Mouse (Mus musculus): ENCODE measurements around the gene Hoxc9. TPM values are rescaled to one million over a fixed set of nuclear protein-coding genes. Genes with fewer than 3 reads are reported as not detected.
A peak's percentile ranks its signal among the peaks of the same experiment; 100 is the strongest.

Hoxc9 gene
- polyA plus RNA-seq, 1 experiment from 2014 or later: not detected

DNA sequence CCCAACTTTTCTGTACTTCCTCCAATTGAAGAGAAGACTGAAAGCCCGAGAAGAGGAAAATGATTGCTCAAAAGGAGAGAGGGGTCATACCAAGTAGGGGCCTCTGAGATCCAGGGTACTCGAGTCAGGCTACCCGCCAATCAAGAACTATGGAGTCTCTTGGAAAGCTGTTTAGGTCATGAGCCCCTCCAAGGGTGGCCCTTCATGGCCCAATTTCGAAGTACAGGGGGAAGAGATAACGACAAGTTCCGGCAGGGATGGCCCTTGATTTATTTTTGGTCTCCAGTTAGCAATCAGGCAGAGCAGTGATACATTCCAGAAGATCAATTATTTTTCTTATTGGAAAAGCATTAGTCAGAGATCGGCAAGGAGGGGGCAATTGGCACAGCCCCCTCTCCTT lies 15.5 kb downstream of the Hoxc9 start:
- no peak overlapping the region for H3K9ac ChIP-seq
- H3K27ac ChIP-seq: no peak overlapping the region
- peaks cover 7% of the 10 kb centered on the region; the same call in 1 of the 2 replicates for H3K4me1 ChIP-seq (replicated peaks)
- peaks cover 96% of the 10 kb centered on the region for H3K27me3 ChIP-seq
- ATAC-seq (replicated peaks; ENCODE audit: insufficient number of reproducible peaks, insufficient read depth, low FRiP score, low read depth): no peak
- no peak overlapping the region for H3K4me2 ChIP-seq
- no peaks in the 10 kb centered on the region for H3K36me3 ChIP-seq
- H3K4me3 ChIP-seq: no peak overlapping the region
- WGBS: 2% methylated on average over 7 of the region's 7 CpGs
- no peaks in the 10 kb centered on the region for H3K9me3 ChIP-seq (replicated peaks)

- Histone ChIP-seq H3K4me2 (no peak overlapping the region), H3K27me3 (peaks cover 96% of the 10 kb centered on the region), H3K36me3 (no peaks in the 10 kb centered on the region), H3K9me3 (replicated peaks) (no peaks in the 10 kb centered on the region), H3K4me1 (replicated peaks) (peaks cover 7% of the 10 kb centered on the region; the same call in 1 of the 2 replicates), H3K4me3 (no peak overlapping the region), H3K9ac (no peak overlapping the region), H3K27ac (no peak overlapping the region)
- 3% methylated on average over 11 of the region's 11 CpGs for WGBS
- ATAC-seq (replicated peaks; ENCODE audit: insufficient number of reproducible peaks, insufficient read depth, low FRiP score, low read depth): no peak
These were observed 16.0 kb downstream of the Hoxc9 start for GRCm38 (mm10) chr15:102992206-102992605.

DNA sequence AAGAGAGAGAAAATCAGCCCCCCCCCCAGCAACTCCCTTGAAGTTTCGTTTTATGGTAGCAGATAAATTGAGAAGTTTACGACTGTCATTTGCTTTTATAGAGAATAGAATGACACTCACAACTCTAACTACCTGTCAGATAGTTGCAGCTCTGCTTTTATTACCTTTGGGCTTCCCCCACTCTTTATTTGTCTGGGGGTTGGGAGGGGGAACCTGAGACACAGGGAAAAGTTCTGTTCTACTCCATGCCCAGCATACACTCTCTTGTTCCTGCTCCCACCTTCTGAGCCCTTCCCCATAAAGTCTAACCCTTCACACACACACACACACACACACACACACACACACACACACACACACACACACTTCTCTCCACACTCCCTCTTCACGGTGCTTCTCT lies 16.6 kb downstream of the Hoxc9 start:
- H3K4me3 ChIP-seq: no peak overlapping the region
- ATAC-seq (replicated peaks; ENCODE audit: insufficient number of reproducible peaks, insufficient read depth, low FRiP score, low read depth): no peak
- H3K36me3 ChIP-seq: no peaks in the 10 kb centered on the region
- H3K9ac ChIP-seq: no peak overlapping the region
- no peak overlapping the region for H3K27ac ChIP-seq
- no peaks in the 10 kb centered on the region for H3K9me3 ChIP-seq (replicated peaks)
- WGBS: 2% methylated on average over 3 of the region's 3 CpGs
- peaks cover 96% of the 10 kb centered on the region for H3K27me3 ChIP-seq
- H3K4me2 ChIP-seq: no peak overlapping the region
- H3K4me1 ChIP-seq (replicated peaks): peaks cover 5% of the 10 kb centered on the region; the same call in 1 of the 2 replicates

- no peak overlapping the region for H3K4me2 ChIP-seq
- H3K4me3 ChIP-seq: no peak overlapping the region
- no peaks in the 10 kb centered on the region for H3K36me3 ChIP-seq
- H3K9me3 ChIP-seq (replicated peaks): no peaks in the 10 kb centered on the region
- peaks cover 98% of the 10 kb centered on the region for H3K27me3 ChIP-seq
- 5% methylated on average over 9 of the region's 9 CpGs for WGBS
- H3K4me1 ChIP-seq (replicated peaks): peaks cover 28% of the 10 kb centered on the region
- ATAC-seq (replicated peaks; ENCODE audit: insufficient number of reproducible peaks, insufficient read depth, low FRiP score, low read depth): no peak
- H3K9ac ChIP-seq: no peak overlapping the region
- no peak overlapping the region for H3K27ac ChIP-seq
These were observed 20.3 kb downstream of the Hoxc9 start for GRCm38 (mm10) chr15:102996548-102996947.

- 3% methylated on average over 3 of the region's 3 CpGs for WGBS
- no peak overlapping the region for H3K4me3 ChIP-seq
- H3K4me1 ChIP-seq (replicated peaks): peaks cover 30% of the 10 kb centered on the region
- no peak for ATAC-seq (replicated peaks; ENCODE audit: insufficient number of reproducible peaks, insufficient read depth, low FRiP score, low read depth)
- H3K36me3 ChIP-seq: no peaks in the 10 kb centered on the region
- no peak overlapping the region for H3K27ac ChIP-seq
- no peak overlapping the region for H3K4me2 ChIP-seq
- no peak overlapping the region for H3K9ac ChIP-seq
- H3K9me3 ChIP-seq (replicated peaks): no peaks in the 10 kb centered on the region
- H3K27me3 ChIP-seq: peaks cover 98% of the 10 kb centered on the region
These were observed 21.2 kb downstream of the Hoxc9 start for GRCm38 (mm10) chr15:102997431-102997830.

DNA sequence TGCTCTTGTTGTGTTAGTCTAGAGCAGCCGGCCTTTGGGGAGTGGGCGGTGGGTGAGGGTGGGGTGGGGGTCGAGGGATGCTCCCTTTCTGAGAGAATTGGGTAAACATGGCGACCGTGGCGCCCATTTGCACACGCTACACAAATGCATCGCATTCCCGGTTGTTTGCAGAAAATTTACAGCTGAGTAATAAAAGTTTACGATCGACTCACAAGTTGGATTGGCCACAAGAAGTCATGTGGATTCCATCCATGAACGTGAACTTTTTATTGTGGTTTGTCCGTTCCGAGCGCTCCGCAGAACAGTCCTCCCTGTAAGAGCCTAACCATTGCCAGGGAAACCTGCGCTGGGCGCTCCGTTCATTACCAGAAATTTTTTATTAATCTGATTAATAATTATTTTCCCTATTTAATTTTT lies 21.7 kb downstream of the Hoxc9 start, which contains the start of gene Hoxc6:
Gene Hoxc6, plus strand, starts transcription at position 319 of the 417 bp plus-strand sequence.
- WGBS: 3% methylated on average over 19 of the region's 19 CpGs
- Histone ChIP-seq H3K27me3 (peaks cover 98% of the 10 kb centered on the region), H3K4me3 (peak within 1 kb of the TSS; percentile 56), H3K27ac (no peak within 1 kb of the TSS), H3K4me1 (replicated peaks) (peaks cover 30% of the 10 kb centered on the region), H3K4me2 (peak within 1 kb of the TSS; percentile 89), H3K9me3 (replicated peaks) (no peaks in the 10 kb centered on the region), H3K36me3 (no peaks in the 10 kb centered on the region), H3K9ac (peak within 1 kb of the TSS; percentile 62)
- no peak for ATAC-seq (replicated peaks; ENCODE audit: insufficient number of reproducible peaks, insufficient read depth, low FRiP score, low read depth)

- Histone ChIP-seq H3K36me3 (no peaks in the 10 kb centered on the region), H3K27ac (no peak overlapping the region), H3K9me3 (replicated peaks) (no peaks in the 10 kb centered on the region), H3K4me3 (peak overlapping the region; percentile 56), H3K27me3 (peaks cover 99% of the 10 kb centered on the region), H3K4me1 (replicated peaks) (peaks cover 30% of the 10 kb centered on the region), H3K4me2 (peak overlapping the region; percentile 89), H3K9ac (peak overlapping the region; percentile 62)
- peak; percentile 37; the same call in 1 of the 2 replicates for ATAC-seq (replicated peaks; ENCODE audit: insufficient number of reproducible peaks, insufficient read depth, low FRiP score, low read depth)
- under 1% methylated on average over 19 of the region's 19 CpGs for whole genome bisulfite sequencing
These were observed 22.5 kb downstream of the Hoxc9 start for GRCm38 (mm10) chr15:102998608-102999182.

DNA sequence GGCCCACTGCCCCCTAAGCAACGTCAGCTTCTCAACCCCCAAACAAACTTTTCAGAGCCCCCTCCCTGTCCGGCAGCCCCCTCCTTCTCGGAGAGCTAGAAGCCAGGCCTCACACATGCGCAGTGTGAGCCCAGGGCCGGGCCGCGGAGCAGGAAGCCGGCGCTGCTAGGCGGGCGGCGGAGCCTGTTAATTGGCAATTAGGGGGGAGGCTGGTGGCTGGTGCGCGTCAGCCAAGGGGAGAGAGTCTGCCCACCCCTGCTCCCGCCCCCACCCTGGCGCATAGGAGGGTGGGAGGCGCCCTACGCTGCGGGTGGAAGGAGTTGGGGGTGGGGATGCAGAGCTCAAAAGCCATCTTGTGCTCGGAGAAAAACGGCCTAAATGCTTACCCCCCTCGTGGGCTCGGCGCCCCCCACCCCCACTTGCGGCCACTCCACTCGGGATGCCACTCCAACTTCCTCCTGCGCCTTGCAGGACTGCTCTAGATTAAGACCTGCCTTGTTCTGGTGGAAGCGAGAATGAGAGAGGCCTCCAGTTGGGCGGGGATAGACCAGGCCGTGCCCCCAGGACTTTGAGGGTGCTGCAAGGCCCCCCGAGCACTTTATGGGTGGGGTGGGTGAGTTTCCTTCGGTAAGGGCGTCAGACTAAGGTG lies 23.1 kb downstream of the Hoxc9 start:
- Histone ChIP-seq H3K4me3 (peak overlapping the region; percentile 56), H3K36me3 (no peaks in the 10 kb centered on the region), H3K27me3 (peaks cover 99% of the 10 kb centered on the region), H3K9ac (peak overlapping the region; percentile 62), H3K9me3 (replicated peaks) (no peaks in the 10 kb centered on the region), H3K4me1 (replicated peaks) (peaks cover 30% of the 10 kb centered on the region), H3K27ac (no peak overlapping the region), H3K4me2 (peak overlapping the region; percentile 89)
- 1% methylated on average over 32 of the region's 33 CpGs for WGBS
- peak; percentile 84 for ATAC-seq (replicated peaks; ENCODE audit: insufficient number of reproducible peaks, insufficient read depth, low FRiP score, low read depth)

- Histone ChIP-seq H3K27me3 (peaks cover 100% of the 10 kb centered on the region), H3K36me3 (no peaks in the 10 kb centered on the region), H3K27ac (no peak overlapping the region), H3K4me3 (no peak overlapping the region), H3K4me1 (replicated peaks) (peaks cover 30% of the 10 kb centered on the region), H3K9ac (no peak overlapping the region), H3K9me3 (replicated peaks) (no peaks in the 10 kb centered on the region), H3K4me2 (peak overlapping the region; percentile 89)
- 21% methylated on average over 11 of the region's 11 CpGs for WGBS
- 0 out of 2 replicates have a peak, but pooled peaks have one; percentile 17 for ATAC-seq (replicated peaks; ENCODE audit: insufficient number of reproducible peaks, insufficient read depth, low FRiP score, low read depth)
These were observed 23.7 kb downstream of the Hoxc9 start for GRCm38 (mm10) chr15:102999955-103000354.

DNA sequence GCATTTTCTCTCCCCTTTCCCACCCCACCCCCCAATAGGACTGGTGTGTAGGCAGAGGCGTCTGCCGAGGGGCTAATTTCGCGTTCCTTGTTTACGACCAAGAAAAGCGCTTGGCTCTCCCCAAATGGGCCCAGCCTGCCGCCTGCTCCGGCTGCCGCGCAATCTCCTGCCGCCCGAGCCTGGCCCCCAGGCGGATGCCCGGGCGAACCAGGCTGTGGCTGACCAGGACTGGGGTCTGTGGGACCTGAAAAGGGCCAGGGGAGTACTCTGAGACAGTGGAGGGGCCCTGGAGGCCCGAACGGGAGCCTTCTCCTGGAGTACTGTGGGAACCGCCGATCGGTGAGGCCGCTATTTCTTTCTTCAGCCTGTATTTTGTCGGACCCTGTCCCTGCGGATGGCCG lies 24.3 kb downstream of the Hoxc9 start:
- no peak overlapping the region for H3K27ac ChIP-seq
- WGBS: 15% methylated on average over 24 of the region's 24 CpGs
- H3K27me3 ChIP-seq: peaks cover 100% of the 10 kb centered on the region
- H3K4me2 ChIP-seq: peak overlapping the region; percentile 47
- no peak for ATAC-seq (replicated peaks; ENCODE audit: insufficient number of reproducible peaks, insufficient read depth, low FRiP score, low read depth)
- H3K36me3 ChIP-seq: no peaks in the 10 kb centered on the region
- no peak overlapping the region for H3K9ac ChIP-seq
- H3K9me3 ChIP-seq (replicated peaks): no peaks in the 10 kb centered on the region
- H3K4me1 ChIP-seq (replicated peaks): peaks cover 30% of the 10 kb centered on the region
- H3K4me3 ChIP-seq: peak overlapping the region; percentile 27

DNA sequence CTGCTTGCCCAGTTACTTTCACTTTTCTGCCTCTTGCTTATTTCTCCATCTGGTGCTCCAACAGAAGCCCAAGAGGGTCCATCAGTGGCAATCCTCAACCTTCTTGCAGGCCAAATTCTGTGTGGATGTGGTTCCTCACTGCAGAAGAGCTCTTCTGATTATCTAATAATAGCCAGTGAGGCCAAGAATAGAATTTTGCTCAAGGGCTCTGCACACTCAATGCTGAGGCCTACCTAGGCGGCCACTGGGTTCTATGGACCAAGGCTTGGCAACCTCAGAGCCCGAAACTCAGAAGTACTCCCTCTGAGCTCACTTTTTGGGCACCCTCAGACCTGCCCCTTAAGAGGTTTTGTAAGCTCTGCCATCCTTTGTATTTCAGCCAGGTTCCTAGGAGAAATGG lies 25.1 kb downstream of the Hoxc9 start:
- Histone ChIP-seq H3K36me3 (no peaks in the 10 kb centered on the region), H3K4me1 (replicated peaks) (peaks cover 30% of the 10 kb centered on the region), H3K9ac (no peak overlapping the region), H3K27ac (no peak overlapping the region), H3K27me3 (peaks cover 100% of the 10 kb centered on the region), H3K4me3 (0 out of 2 replicates have a peak overlapping the region, but pooled peaks have one; percentile 1), H3K9me3 (replicated peaks) (no peaks in the 10 kb centered on the region), H3K4me2 (peak overlapping the region; percentile 47)
- 29% methylated on average over 2 of the region's 2 CpGs for WGBS
- no peak for ATAC-seq (replicated peaks; ENCODE audit: insufficient number of reproducible peaks, insufficient read depth, low FRiP score, low read depth)

Data from heart, embryonic 15.5 days (tissue).